Mouse (Mus musculus) hindbrain, embryonic 12.5 days (tissue): ENCODE measurements at regions not wholly inside any gene's neighbourhood (a gene's known extent, or its start where the extent isn't known, plus 50 kb on each side); places are given as distances from the start of the nearest gene placed in this dataset.

Source experiments
- ATAC-seq: fragments of 200-750 bp; cut with Nextera tagmentation; 2 replicates; pipeline ENCODE4 v1.8.0; 2017; ENCODE audit warnings: moderate TSS enrichment; ENCODE audit not compliant: low FRiP score
- H3K27ac ChIP-seq: fragments of 300-500 bp; sonication (generic); 2 replicates; pipeline ENCODE4 v1.5.1; 2016; ENCODE audit warnings: mild to moderate bottlenecking
- H3K27me3 ChIP-seq: fragments of 300-500 bp; sonication (generic); 2 replicates; pipeline ENCODE4 v1.6.1; 2016; ENCODE audit warnings: mild to moderate bottlenecking
- H3K36me3 ChIP-seq: fragments of 300-500 bp; sonication (generic); 2 replicates; pipeline ENCODE4 v1.6.1; 2016; ENCODE audit warnings: mild to moderate bottlenecking
- H3K4me1 ChIP-seq: fragments of 300-500 bp; sonication (generic); 2 replicates; pipeline ENCODE4 v1.6.1; 2016
- H3K4me2 ChIP-seq: fragments of 300-500 bp; sonication (generic); replicated peaks from 2 replicates; pipeline ENCODE4 v1.6.1; 2016; ENCODE audit warnings: mild to moderate bottlenecking
- H3K4me3 ChIP-seq: fragments of 300-500 bp; sonication (generic); 2 replicates; pipeline ENCODE4 v1.5.1; 2016; ENCODE audit warnings: mild to moderate bottlenecking
- H3K9ac ChIP-seq: fragments of 300-500 bp; sonication (generic); 2 replicates; pipeline ENCODE4 v1.6.1; 2016; ENCODE audit warnings: mild to moderate bottlenecking, moderate library complexity
- H3K9me3 ChIP-seq: fragments of 300-500 bp; sonication (generic); replicated peaks from 2 replicates; pipeline ENCODE4 v1.6.1; 2016; ENCODE audit warnings: mild to moderate bottlenecking
- WGBS: fragments of 180-500 bp; shearing (Covaris S2); methylation state at CpG from one replicate; pipeline ENCODE4 v1.1.7; 2016; 5-methylcytosine and 5-hydroxymethylcytosine counted together

GRCm38 (mm10) chr4:58647761-58648295, 94.1 kb upstream of the Lpar1 start:
- no peaks in the 10 kb centered on the region for H3K36me3 ChIP-seq
- H3K4me2 ChIP-seq = no peak overlapping the region
- no peaks in the 10 kb centered on the region for H3K4me1 ChIP-seq
- 68% methylated on average over 2 of the region's 2 CpGs for WGBS
- no peak for ATAC-seq
- no peaks in the 10 kb centered on the region for H3K27me3 ChIP-seq
- no peaks in the 10 kb centered on the region for H3K9me3 ChIP-seq
- no peak overlapping the region for H3K4me3 ChIP-seq
- H3K27ac ChIP-seq = no peak overlapping the region
- H3K9ac ChIP-seq = no peak overlapping the region

GRCm38 (mm10) chr4:58646821-58647220, 93.1 kb upstream of the Lpar1 start:
- no peak overlapping the region for H3K27ac ChIP-seq
- no peaks in the 10 kb centered on the region for H3K4me1 ChIP-seq
- no peaks in the 10 kb centered on the region for H3K9me3 ChIP-seq
- 97% methylated on average over 6 of the region's 6 CpGs for WGBS
- H3K9ac ChIP-seq = no peak overlapping the region
- no peak overlapping the region for H3K4me2 ChIP-seq
- no peak overlapping the region for H3K4me3 ChIP-seq
- no peaks in the 10 kb centered on the region for H3K27me3 ChIP-seq
- no peaks in the 10 kb centered on the region for H3K36me3 ChIP-seq
- ATAC-seq = no peak

GRCm38 (mm10) chr4:58643371-58643770, 89.7 kb upstream of the Lpar1 start:
- ATAC-seq = no peak
- Histone ChIP-seq H3K27me3 (no peaks in the 10 kb centered on the region), H3K4me1 (no peaks in the 10 kb centered on the region), H3K9me3 (no peaks in the 10 kb centered on the region), H3K4me2 (no peak overlapping the region), H3K36me3 (no peaks in the 10 kb centered on the region), H3K4me3 (no peak overlapping the region), H3K9ac (no peak overlapping the region), H3K27ac (no peak overlapping the region)
- WGBS = 54% methylated on average over 4 of the region's 4 CpGs

GRCm38 (mm10) chr4:58642236-58642635, 88.5 kb upstream of the Lpar1 start:
- Histone ChIP-seq H3K36me3 (no peaks in the 10 kb centered on the region), H3K4me1 (no peaks in the 10 kb centered on the region), H3K27me3 (no peaks in the 10 kb centered on the region), H3K9ac (no peak overlapping the region), H3K27ac (no peak overlapping the region), H3K4me2 (no peak overlapping the region), H3K4me3 (no peak overlapping the region), H3K9me3 (no peaks in the 10 kb centered on the region)
- no peak for ATAC-seq
- WGBS = 90% methylated on average over 10 of the region's 10 CpGs

GRCm38 (mm10) chr4:58632696-58633095, 79.0 kb upstream of the Lpar1 start:
- no peak overlapping the region for H3K4me3 ChIP-seq
- 0 out of 2 replicates have a peak, but pooled peaks cover 3% of the 10 kb centered on the region for H3K9me3 ChIP-seq
- ATAC-seq = no peak
- H3K36me3 ChIP-seq = no peaks in the 10 kb centered on the region
- no peak overlapping the region for H3K27ac ChIP-seq
- H3K9ac ChIP-seq = no peak overlapping the region
- no peaks in the 10 kb centered on the region for H3K27me3 ChIP-seq
- 77% methylated on average over 1 of the region's 1 CpGs for WGBS
- H3K4me2 ChIP-seq = no peak overlapping the region
- no peaks in the 10 kb centered on the region for H3K4me1 ChIP-seq

- Histone ChIP-seq H3K27me3 (no peaks in the 10 kb centered on the region), H3K9me3 (0 out of 2 replicates have a peak, but pooled peaks cover 3% of the 10 kb centered on the region), H3K4me2 (no peak overlapping the region), H3K4me1 (no peaks in the 10 kb centered on the region), H3K27ac (no peak overlapping the region), H3K9ac (no peak overlapping the region), H3K36me3 (no peaks in the 10 kb centered on the region), H3K4me3 (no peak overlapping the region)
- 75% methylated on average over 4 of the region's 4 CpGs for WGBS
- ATAC-seq = no peak
Observed at GRCm38 (mm10) chr4:58631415-58631814, 77.7 kb upstream of the Lpar1 start.

- Histone ChIP-seq H3K27ac (no peak overlapping the region), H3K4me2 (no peak overlapping the region), H3K9me3 (0 out of 2 replicates have a peak, but pooled peaks cover 7% of the 10 kb centered on the region), H3K36me3 (no peaks in the 10 kb centered on the region), H3K27me3 (no peaks in the 10 kb centered on the region), H3K9ac (no peak overlapping the region), H3K4me3 (no peak overlapping the region), H3K4me1 (no peaks in the 10 kb centered on the region)
- no peak for ATAC-seq
- WGBS = 61% methylated on average over 7 of the region's 7 CpGs
Observed at GRCm38 (mm10) chr4:58627021-58627420, 73.3 kb upstream of the Lpar1 start.

- H3K9me3 ChIP-seq = 0 out of 2 replicates have a peak, but pooled peaks cover 5% of the 10 kb centered on the region
- no peak for ATAC-seq
- H3K36me3 ChIP-seq = no peaks in the 10 kb centered on the region
- WGBS = 76% methylated on average over 3 of the region's 3 CpGs
- no peaks in the 10 kb centered on the region for H3K27me3 ChIP-seq
- H3K4me3 ChIP-seq = no peak overlapping the region
- no peak overlapping the region for H3K27ac ChIP-seq
- H3K4me1 ChIP-seq = no peaks in the 10 kb centered on the region
- H3K9ac ChIP-seq = no peak overlapping the region
- H3K4me2 ChIP-seq = no peak overlapping the region
Observed at GRCm38 (mm10) chr4:58624059-58624458, 70.4 kb upstream of the Lpar1 start.

GRCm38 (mm10) chr4:58620641-58621040, 66.9 kb upstream of the Lpar1 start:
- H3K36me3 ChIP-seq = no peaks in the 10 kb centered on the region
- H3K27ac ChIP-seq = no peak overlapping the region
- H3K9me3 ChIP-seq = 0 out of 2 replicates have a peak, but pooled peaks cover 4% of the 10 kb centered on the region
- H3K27me3 ChIP-seq = no peaks in the 10 kb centered on the region
- H3K9ac ChIP-seq = no peak overlapping the region
- no peaks in the 10 kb centered on the region for H3K4me1 ChIP-seq
- H3K4me3 ChIP-seq = no peak overlapping the region
- WGBS = 89% methylated on average over 3 of the region's 3 CpGs
- no peak overlapping the region for H3K4me2 ChIP-seq
- no peak for ATAC-seq

GRCm38 (mm10) chr4:58617261-58617660, 63.6 kb upstream of the Lpar1 start:
- H3K9me3 ChIP-seq = no peaks in the 10 kb centered on the region
- H3K27me3 ChIP-seq = no peaks in the 10 kb centered on the region
- H3K27ac ChIP-seq = no peak overlapping the region
- H3K36me3 ChIP-seq = no peaks in the 10 kb centered on the region
- H3K4me1 ChIP-seq = no peaks in the 10 kb centered on the region
- H3K9ac ChIP-seq = no peak overlapping the region
- no peak for ATAC-seq
- H3K4me2 ChIP-seq = no peak overlapping the region
- WGBS = 89% methylated on average over 3 of the region's 3 CpGs
- no peak overlapping the region for H3K4me3 ChIP-seq

GRCm38 (mm10) chr4:58613536-58613935, 59.8 kb upstream of the Lpar1 start:
- no peaks in the 10 kb centered on the region for H3K36me3 ChIP-seq
- H3K4me1 ChIP-seq = no peaks in the 10 kb centered on the region
- no peaks in the 10 kb centered on the region for H3K27me3 ChIP-seq
- no peak overlapping the region for H3K4me2 ChIP-seq
- H3K4me3 ChIP-seq = no peak overlapping the region
- H3K9me3 ChIP-seq = no peaks in the 10 kb centered on the region
- WGBS = 73% methylated on average over 6 of the region's 6 CpGs
- no peak overlapping the region for H3K9ac ChIP-seq
- no peak for ATAC-seq
- no peak overlapping the region for H3K27ac ChIP-seq

- Histone ChIP-seq H3K27me3 (no peaks in the 10 kb centered on the region), H3K4me2 (no peak overlapping the region), H3K4me3 (no peak overlapping the region), H3K27ac (no peak overlapping the region), H3K4me1 (no peaks in the 10 kb centered on the region), H3K9me3 (no peaks in the 10 kb centered on the region), H3K9ac (no peak overlapping the region), H3K36me3 (no peaks in the 10 kb centered on the region)
- WGBS = 87% methylated on average over 3 of the region's 3 CpGs
- ATAC-seq = no peak
Observed at GRCm38 (mm10) chr4:58613022-58613421, 59.3 kb upstream of the Lpar1 start.

- Histone ChIP-seq H3K4me2 (no peak overlapping the region), H3K9me3 (no peaks in the 10 kb centered on the region), H3K27me3 (no peaks in the 10 kb centered on the region), H3K4me3 (no peak overlapping the region), H3K36me3 (no peaks in the 10 kb centered on the region), H3K27ac (no peak overlapping the region), H3K9ac (no peak overlapping the region), H3K4me1 (no peaks in the 10 kb centered on the region)
- no peak for ATAC-seq
- 90% methylated on average over 2 of the region's 2 CpGs for WGBS
Observed at GRCm38 (mm10) chr4:58607491-58607890, 53.8 kb upstream of the Lpar1 start.
